Mouse (Mus musculus) neural tube, embryonic 12.5 days (tissue): ENCODE results near the gene Gm11060. TPM values are rescaled to one million over a fixed set of nuclear protein-coding genes. Genes with fewer than 3 reads are reported as not detected.

Experiments used
- ATAC-seq: fragments of 200-750 bp; cut with Nextera tagmentation; 2 replicates; pipeline ENCODE4 v1.8.0; 2017; ENCODE audit warnings: low read depth, mild to moderate bottlenecking, moderate TSS enrichment, moderate library complexity; ENCODE audit not compliant: low FRiP score
- H3K27ac ChIP-seq: fragments of 300-500 bp; sonication (generic); 2 replicates; pipeline ENCODE4 v1.5.1; 2016
- H3K27me3 ChIP-seq: fragments of 300-500 bp; sonication (generic); replicated peaks from 2 replicates; pipeline ENCODE4 v1.6.1; 2016; ENCODE audit warnings: mild to moderate bottlenecking
- H3K36me3 ChIP-seq: fragments of 300-500 bp; sonication (generic); 2 replicates; pipeline ENCODE4 v1.6.1; 2016; ENCODE audit warnings: mild to moderate bottlenecking
- H3K4me1 ChIP-seq: fragments of 300-500 bp; sonication (generic); 2 replicates; pipeline ENCODE4 v1.6.1; 2016
- H3K4me2 ChIP-seq: fragments of 300-500 bp; sonication (generic); replicated peaks from 2 replicates; pipeline ENCODE4 v1.6.1; 2016; ENCODE audit warnings: mild to moderate bottlenecking
- H3K4me3 ChIP-seq: fragments of 300-500 bp; sonication (generic); 2 replicates; pipeline ENCODE4 v1.5.1; 2016
- H3K9ac ChIP-seq: fragments of 300-500 bp; sonication (generic); 2 replicates; pipeline ENCODE4 v1.6.1; 2016; ENCODE audit warnings: mild to moderate bottlenecking
- H3K9me3 ChIP-seq: fragments of 300-500 bp; sonication (generic); 2 replicates; pipeline ENCODE4 v1.6.1; 2016; ENCODE audit warnings: mild to moderate bottlenecking
- WGBS: fragments of 180-500 bp; shearing (Covaris S2); methylation state at CpG from one replicate; pipeline ENCODE4 v1.1.7; 2016; 5-methylcytosine and 5-hydroxymethylcytosine counted together
- polyA plus RNA-seq: library from polyadenylated mRNA; unstranded; fragments of >200 nt; fragmentation: Nextera tagmentation; extraction: Ambion mirVana; gene quantifications from 2 replicates; pipeline ENCODE4 v1.2.1, GENCODE M21; 2016

The Gm11060 gene
- polyA plus RNA-seq, 1 experiment from 2014 or later = not detected

- H3K27me3 ChIP-seq = peaks cover 96% of the 10 kb centered on the region
- no peak overlapping the region for H3K27ac ChIP-seq
- peaks cover 30% of the 10 kb centered on the region for H3K4me1 ChIP-seq
- no peak overlapping the region for H3K4me2 ChIP-seq
- ATAC-seq = no peak
- H3K9ac ChIP-seq = no peak overlapping the region
- WGBS = 1% methylated on average over 8 of the region's 8 CpGs
- H3K36me3 ChIP-seq = no peaks in the 10 kb centered on the region
- no peaks in the 10 kb centered on the region for H3K9me3 ChIP-seq
- H3K4me3 ChIP-seq = no peak overlapping the region
Observed at GRCm38 (mm10) chr2:105123431-105123830, 31.6 kb downstream of the Gm11060 start.

- no peak overlapping the region for H3K4me3 ChIP-seq
- 2% methylated on average over 9 of the region's 9 CpGs for WGBS
- no peak overlapping the region for H3K27ac ChIP-seq
- no peaks in the 10 kb centered on the region for H3K9me3 ChIP-seq
- H3K27me3 ChIP-seq = peaks cover 96% of the 10 kb centered on the region
- H3K36me3 ChIP-seq = no peaks in the 10 kb centered on the region
- peaks cover 30% of the 10 kb centered on the region for H3K4me1 ChIP-seq
- ATAC-seq = no peak
- H3K4me2 ChIP-seq = no peak overlapping the region
- H3K9ac ChIP-seq = no peak overlapping the region
Observed at GRCm38 (mm10) chr2:105123881-105124280, 32.1 kb downstream of the Gm11060 start.

- Histone ChIP-seq H3K4me1 (peaks cover 30% of the 10 kb centered on the region), H3K4me2 (no peak overlapping the region), H3K36me3 (no peaks in the 10 kb centered on the region), H3K4me3 (no peak overlapping the region), H3K27ac (no peak overlapping the region), H3K27me3 (peaks cover 97% of the 10 kb centered on the region), H3K9ac (no peak overlapping the region), H3K9me3 (no peaks in the 10 kb centered on the region)
- under 1% methylated on average over 7 of the region's 7 CpGs for WGBS
- no peak for ATAC-seq
Observed at GRCm38 (mm10) chr2:105124391-105124790, 32.6 kb downstream of the Gm11060 start.

DNA sequence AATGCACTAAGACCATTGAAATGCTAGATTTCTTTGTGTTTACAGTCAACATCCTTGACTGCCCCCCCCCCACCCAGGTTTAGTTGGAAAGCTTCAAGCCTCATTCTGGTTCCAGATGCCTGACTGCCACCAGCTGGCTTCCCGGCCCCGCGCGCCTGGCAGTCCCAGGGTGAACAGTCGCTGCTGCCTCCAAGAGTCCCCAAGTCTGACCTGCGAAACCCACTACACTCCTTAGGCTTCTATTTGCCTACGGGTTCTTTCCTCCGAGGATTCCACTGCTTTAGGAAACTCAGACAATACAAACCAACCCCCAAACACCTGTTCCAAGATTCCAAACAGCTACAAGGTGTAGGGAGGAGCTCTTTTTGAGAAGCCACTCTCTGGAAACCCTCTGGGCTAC lies 33.4 kb downstream of the Gm11060 start:
- H3K9ac ChIP-seq = no peak overlapping the region
- H3K27ac ChIP-seq = no peak overlapping the region
- peaks cover 30% of the 10 kb centered on the region for H3K4me1 ChIP-seq
- H3K27me3 ChIP-seq = peaks cover 97% of the 10 kb centered on the region
- H3K4me2 ChIP-seq = no peak overlapping the region
- under 1% methylated on average over 8 of the region's 8 CpGs for WGBS
- H3K36me3 ChIP-seq = no peaks in the 10 kb centered on the region
- H3K9me3 ChIP-seq = no peaks in the 10 kb centered on the region
- ATAC-seq = no peak
- no peak overlapping the region for H3K4me3 ChIP-seq

- 2% methylated on average over 15 of the region's 15 CpGs for WGBS
- no peak overlapping the region for H3K4me2 ChIP-seq
- no peak overlapping the region for H3K4me3 ChIP-seq
- no peaks in the 10 kb centered on the region for H3K36me3 ChIP-seq
- H3K27ac ChIP-seq = no peak overlapping the region
- peaks cover 30% of the 10 kb centered on the region for H3K4me1 ChIP-seq
- H3K9ac ChIP-seq = no peak overlapping the region
- ATAC-seq = no peak
- peaks cover 97% of the 10 kb centered on the region for H3K27me3 ChIP-seq
- no peaks in the 10 kb centered on the region for H3K9me3 ChIP-seq
Observed at GRCm38 (mm10) chr2:105125641-105126040, 33.8 kb downstream of the Gm11060 start.

DNA sequence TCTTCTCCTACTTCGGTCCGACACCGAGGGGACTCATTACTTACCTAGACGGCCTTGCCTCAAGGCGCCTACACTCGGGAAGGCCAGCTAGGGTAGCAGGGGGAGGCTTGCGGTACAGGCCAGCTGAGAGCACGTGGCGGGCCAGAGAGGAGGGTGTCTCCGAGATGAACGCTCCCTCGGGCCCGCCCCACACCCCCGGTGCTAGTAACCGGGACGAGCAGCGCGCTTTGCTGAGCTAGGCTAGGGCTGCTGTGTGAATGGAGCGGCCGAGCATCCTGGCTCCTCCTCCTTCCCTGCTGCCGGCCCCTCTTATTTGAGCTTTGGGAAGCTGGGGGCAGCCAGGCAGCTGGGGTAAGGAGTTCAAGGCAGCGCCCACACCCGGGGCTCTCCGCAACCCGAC lies 34.5 kb downstream of the Gm11060 start, which contains the start of gene Wt1:
Wt1 (plus strand) TSS at position 251 of the 400 bp plus-strand sequence.
- peaks cover 28% of the 10 kb centered on the region for H3K4me1 ChIP-seq
- no peaks in the 10 kb centered on the region for H3K36me3 ChIP-seq
- peaks cover 97% of the 10 kb centered on the region for H3K27me3 ChIP-seq
- WGBS = under 1% methylated on average over 25 of the region's 25 CpGs
- peak within 1 kb of the TSS; percentile 53 for H3K4me2 ChIP-seq
- no peak within 1 kb of the TSS for H3K27ac ChIP-seq
- H3K9me3 ChIP-seq = no peaks in the 10 kb centered on the region
- ATAC-seq = peak; percentile 51
- 0 out of 2 replicates have a peak within 1 kb of the TSS, but pooled peaks have one; percentile 35 for H3K9ac ChIP-seq
- H3K4me3 ChIP-seq = peak within 1 kb of the TSS; percentile 23

- Histone ChIP-seq H3K4me3 (peak overlapping the region; percentile 23), H3K9ac (0 out of 2 replicates have a peak overlapping the region, but pooled peaks have one; percentile 35), H3K4me1 (peaks cover 27% of the 10 kb centered on the region), H3K27ac (no peak overlapping the region), H3K36me3 (no peaks in the 10 kb centered on the region), H3K9me3 (no peaks in the 10 kb centered on the region), H3K27me3 (peaks cover 97% of the 10 kb centered on the region), H3K4me2 (peak overlapping the region; percentile 53)
- WGBS = 1% methylated on average over 91 of the region's 92 CpGs
- ATAC-seq = peak; percentile 14
Observed at GRCm38 (mm10) chr2:105126691-105127530, 35.1 kb downstream of the Gm11060 start.

DNA sequence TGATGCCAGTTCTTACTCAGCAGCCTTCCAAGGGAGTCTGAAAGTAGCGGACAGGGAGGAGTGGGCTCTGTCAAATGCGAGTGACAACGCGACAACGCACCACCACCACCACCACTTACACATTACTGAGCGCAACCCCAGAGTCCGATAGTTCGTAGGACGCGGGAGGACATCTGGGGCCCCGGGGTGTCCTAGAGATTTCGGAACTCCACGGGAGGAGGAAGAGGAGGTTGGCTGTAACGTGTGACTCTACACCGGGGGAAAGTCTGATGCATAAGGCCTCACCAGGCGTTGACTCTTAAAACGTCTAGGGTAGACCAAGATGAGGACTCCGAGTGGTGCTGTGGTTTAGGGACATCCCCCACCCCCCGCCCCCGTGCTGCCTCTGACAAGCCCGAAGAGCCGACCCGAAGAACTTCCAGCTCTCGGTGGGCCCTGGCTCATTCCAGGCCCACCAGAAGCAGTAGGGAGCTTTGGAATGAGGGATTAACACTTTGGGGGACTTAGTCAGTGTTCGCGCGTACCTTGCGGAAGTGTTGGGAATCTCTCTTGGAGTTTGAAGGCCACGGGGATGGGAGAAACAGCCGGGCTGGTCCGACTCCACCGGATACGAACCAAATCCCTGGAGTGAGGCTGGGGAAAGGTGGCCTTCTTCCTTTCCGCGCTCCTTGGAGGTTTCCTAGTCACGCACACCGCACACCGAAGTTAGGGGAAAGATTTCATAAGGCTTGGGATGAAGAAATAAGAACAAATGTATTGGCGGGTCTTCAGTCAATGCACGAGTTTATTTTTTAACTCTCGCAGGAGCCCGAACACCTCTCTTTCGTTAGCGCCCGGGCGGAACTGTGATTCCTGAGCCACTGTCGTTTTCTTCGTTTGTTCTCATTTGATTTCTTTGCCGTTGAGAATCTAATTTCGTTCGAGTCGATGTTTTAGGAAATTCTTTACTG lies 36.0 kb downstream of the Gm11060 start:
- Histone ChIP-seq H3K27me3 (peaks cover 99% of the 10 kb centered on the region), H3K4me3 (peak overlapping the region; percentile 23), H3K9me3 (no peaks in the 10 kb centered on the region), H3K4me1 (peaks cover 25% of the 10 kb centered on the region), H3K27ac (no peak overlapping the region), H3K36me3 (no peaks in the 10 kb centered on the region), H3K4me2 (peak overlapping the region; percentile 53), H3K9ac (no peak overlapping the region)
- 1% methylated on average over 52 of the region's 52 CpGs for WGBS
- ATAC-seq = no peak

DNA sequence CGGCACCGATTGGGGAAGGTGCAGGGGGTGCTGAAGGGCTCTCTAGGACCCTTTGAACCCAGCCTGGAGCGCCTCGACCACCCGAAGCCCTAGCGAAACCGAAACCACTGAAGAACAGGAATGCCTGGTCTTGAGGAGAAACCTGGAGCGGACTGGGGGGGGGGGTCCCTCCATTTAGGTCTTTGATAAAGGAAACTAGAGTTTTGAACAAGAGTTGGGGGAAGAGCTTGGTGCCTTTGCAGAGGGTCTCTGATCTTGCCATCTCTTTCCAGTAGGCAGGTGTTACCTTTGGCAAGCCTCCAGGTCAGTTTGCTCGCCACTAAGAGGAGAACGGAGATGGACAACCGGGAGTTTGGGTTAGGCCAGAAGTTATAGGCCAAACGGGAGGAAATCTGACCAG lies 36.7 kb downstream of the Gm11060 start:
- WGBS = 1% methylated on average over 12 of the region's 12 CpGs
- Histone ChIP-seq H3K27ac (no peak overlapping the region), H3K27me3 (peaks cover 100% of the 10 kb centered on the region), H3K9ac (no peak overlapping the region), H3K9me3 (no peaks in the 10 kb centered on the region), H3K4me1 (peaks cover 22% of the 10 kb centered on the region), H3K4me2 (no peak overlapping the region), H3K36me3 (no peaks in the 10 kb centered on the region), H3K4me3 (no peak overlapping the region)
- no peak for ATAC-seq

DNA sequence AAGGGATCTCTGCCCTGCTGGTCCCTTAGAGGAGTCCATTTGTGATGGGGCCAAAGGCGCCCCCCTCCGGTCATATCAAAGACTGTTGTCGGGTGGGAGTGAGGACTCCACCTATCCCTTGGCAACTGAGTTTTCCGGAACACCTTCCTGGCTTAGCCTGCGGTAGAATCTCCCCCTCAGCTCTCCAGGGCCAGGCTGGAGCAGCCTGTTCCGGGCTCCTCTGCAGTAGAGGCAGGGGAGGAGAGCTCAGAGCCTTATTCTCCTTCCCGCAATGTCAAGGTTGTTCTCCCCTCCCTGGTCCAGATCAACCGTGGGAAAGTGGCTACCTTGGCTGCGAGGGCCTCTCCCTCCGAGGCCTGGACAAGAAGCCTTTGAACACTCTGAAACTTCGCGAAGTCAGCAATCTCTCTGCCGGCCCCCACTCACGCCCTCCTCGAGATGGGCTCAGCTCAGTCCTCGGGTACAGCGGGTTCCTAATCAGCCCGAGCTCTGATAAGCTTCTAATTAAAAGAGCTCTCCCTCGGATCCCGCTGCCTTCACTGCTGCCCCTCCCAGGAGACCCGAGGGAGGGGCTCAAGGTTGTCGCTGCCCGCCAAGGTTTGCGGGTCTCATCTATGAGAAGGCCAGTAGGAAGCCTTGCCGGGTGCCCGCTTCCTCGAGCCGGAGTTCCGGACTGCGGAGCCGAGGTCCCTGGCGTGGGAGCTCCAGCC lies 38.7 kb downstream of the Gm11060 start:
- Histone ChIP-seq H3K27ac (no peak overlapping the region), H3K9ac (no peak overlapping the region), H3K27me3 (peaks cover 98% of the 10 kb centered on the region), H3K4me2 (peak overlapping the region; percentile 25; the same call in 1 of the 2 replicates), H3K4me1 (peaks cover 19% of the 10 kb centered on the region), H3K9me3 (no peaks in the 10 kb centered on the region), H3K4me3 (0 out of 2 replicates have a peak overlapping the region, but pooled peaks have one; percentile 3), H3K36me3 (no peaks in the 10 kb centered on the region)
- no peak for ATAC-seq
- WGBS = under 1% methylated on average over 32 of the region's 32 CpGs

DNA sequence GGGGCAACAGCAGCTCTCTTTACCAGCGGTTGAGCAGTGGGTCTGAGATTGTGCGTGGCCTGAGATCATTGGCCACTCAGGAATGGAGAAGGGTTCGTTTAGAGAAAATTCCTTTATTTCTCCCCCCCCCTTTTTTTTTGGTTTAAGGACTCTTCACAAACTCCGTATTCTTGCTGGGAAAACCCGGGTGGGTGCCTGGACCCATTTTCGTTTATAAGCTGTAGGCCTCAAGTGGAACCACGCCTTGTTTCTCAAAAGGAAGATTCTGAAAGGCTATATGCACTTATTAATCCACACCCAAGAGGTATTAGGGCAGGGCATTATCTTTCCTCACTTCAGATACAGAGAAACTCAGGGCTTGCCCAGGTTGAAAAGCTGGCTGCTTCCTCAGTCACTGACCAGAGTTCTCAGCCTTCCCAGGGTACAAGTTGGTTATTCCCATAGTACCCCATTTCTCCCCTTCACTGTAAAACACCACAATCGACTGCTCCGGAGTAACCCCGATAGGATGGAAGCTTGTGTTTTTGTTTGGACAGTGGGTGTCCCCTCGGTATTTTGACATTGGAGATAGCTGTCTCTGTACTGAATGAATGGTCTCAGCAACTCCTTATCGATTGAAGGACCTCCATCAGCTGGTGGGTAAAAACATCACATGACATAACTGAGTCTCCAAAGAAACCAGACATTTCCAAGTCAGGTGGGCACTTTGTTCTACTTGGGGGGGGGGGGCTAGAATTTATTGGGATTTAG lies 39.4 kb downstream of the Gm11060 start:
- Histone ChIP-seq H3K4me1 (peaks cover 18% of the 10 kb centered on the region), H3K4me3 (no peak overlapping the region)

More for the DNA sequence above, 39.4 kb downstream of the Gm11060 start:
- Histone ChIP-seq H3K9me3 (no peaks in the 10 kb centered on the region), H3K36me3 (no peaks in the 10 kb centered on the region), H3K27ac (no peak overlapping the region), H3K9ac (no peak overlapping the region), H3K27me3 (peaks cover 98% of the 10 kb centered on the region), H3K4me2 (peak overlapping the region; percentile 25; the same call in 1 of the 2 replicates)
- no peak for ATAC-seq
- 2% methylated on average over 12 of the region's 12 CpGs for WGBS
